8 mouse cellular contexts compared by ENCODE assay signal in genomic region chr5:137381152-137381551, GRCm38 (mm10). TPM values are rescaled to one million over a fixed set of nuclear protein-coding genes. Genes with fewer than 3 reads are reported as not detected.
DNase-seq lines count a peak whose midpoint lies in the region; ATAC-seq lines count a peak whose summit lies in the region.

No protein-coding gene starts in this region.

- no peaks in the 10 kb centered on the region for H3K27me3 ChIP-seq in splenic B cell, adult 2 months (ENCODE audit: control insufficient read depth, insufficient read depth, low read length, poor library complexity, severe bottlenecking)

- DNase-seq in cerebellum, adult 11 months, result peak; percentile 21
- DNase-seq in urinary bladder, postnatal 14 days (ENCODE audit: low spot score), result peak; percentile 70
- no peak for DNase-seq in urinary bladder, adult 2 months (ENCODE audit: low spot score)
- DNase-seq in embryo, embryonic 11.5 days (ENCODE audit: low read depth, low spot score), result peak; percentile 51
- peak; percentile 82 to 88 for DNase-seq in kidney, postnatal 25 days
- DNase-seq in lung, postnatal 4 days, result peak; percentile 57 to 75
- DNase-seq in splenic B cell, adult 2 months (ENCODE audit: low read depth, low spot score), result peak; percentile 77

- no peak for ATAC-seq in cerebellum, adult (ENCODE audit: insufficient number of reproducible peaks, low FRiP score, low TSS enrichment)

- H3K36me3 ChIP-seq in splenic B cell, adult 2 months (ENCODE audit: control insufficient read depth, insufficient read depth, low read length, poor library complexity, severe bottlenecking), result no peaks in the 10 kb centered on the region

RNA-seq across cellular contexts. Expression of gene Ephb4, which starts 31.2 kb away (rescaled TPM):
- polyA plus RNA-seq in urinary bladder, adult 2 months (2012; rRNA removed), result 24.2 and 31.4 TPM in 2 replicates

RNA-seq across cellular contexts. Expression of gene Slc12a9, which starts 47.8 kb away (rescaled TPM):
- 16.6 and 17.1 TPM in 2 replicates for polyA plus RNA-seq in urinary bladder, adult 2 months (2012; rRNA removed)
